Mouse (Mus musculus) lung, postnatal 0 days (tissue): ENCODE measurements around the gene 2200002J24Rik.

ENCODE experiments used
- CTCF ChIP-seq: IDR thresholded peaks from 2 replicates; pipeline ENCODE4 v1.5.1; 2016; ENCODE audit warnings: antibody characterized with exemption, mild to moderate bottlenecking
- EP300 ChIP-seq: IDR thresholded peaks from 2 replicates; pipeline ENCODE4 v1.6.1; 2016; ENCODE audit warnings: antibody characterized with exemption, mild to moderate bottlenecking, control low read depth

DNA sequence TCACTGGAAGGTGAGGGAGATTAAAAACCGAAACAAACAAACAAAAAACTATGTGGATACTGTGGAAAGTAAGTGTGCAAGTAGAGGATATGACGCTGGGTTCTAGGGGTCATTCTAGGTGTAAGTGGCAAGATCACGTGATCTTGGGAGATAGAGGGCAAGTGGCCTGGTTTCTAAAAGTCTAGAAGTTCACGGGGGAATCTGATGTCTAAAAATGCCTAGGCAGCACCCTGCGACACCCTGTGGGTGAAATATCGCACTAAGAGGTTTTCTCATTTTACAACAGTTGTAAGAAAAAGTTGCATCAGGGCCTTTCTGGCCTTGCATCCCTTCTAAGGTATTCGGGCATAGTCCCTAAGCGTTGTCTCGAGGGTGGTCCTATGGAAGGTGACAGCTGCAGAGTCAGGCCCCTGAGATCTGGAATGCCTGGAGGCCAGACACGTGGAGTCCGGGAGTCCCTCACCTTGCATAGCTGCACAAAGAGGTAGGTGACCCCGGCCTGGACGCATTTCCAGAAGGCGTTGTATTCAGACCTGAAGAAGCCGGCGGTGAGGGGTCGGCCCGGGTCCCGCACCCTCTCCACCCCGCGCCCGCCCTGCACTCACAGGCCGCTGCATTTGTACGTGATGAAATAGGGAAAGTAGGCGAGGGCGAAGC is 30.1 kb downstream of the 2200002J24Rik start:
- TF ChIP-seq CTCF = no peak
- no peak for TF ChIP-seq EP300
